Mouse (Mus musculus): ENCODE measurements around the gene Lcn2. TPM values are rescaled to one million over a fixed set of nuclear protein-coding genes. Genes with fewer than 3 reads are reported as not detected.

Lcn2 gene
- polyA plus RNA-seq, 2 experiments: 1.3 to 2.8 TPM

DNA sequence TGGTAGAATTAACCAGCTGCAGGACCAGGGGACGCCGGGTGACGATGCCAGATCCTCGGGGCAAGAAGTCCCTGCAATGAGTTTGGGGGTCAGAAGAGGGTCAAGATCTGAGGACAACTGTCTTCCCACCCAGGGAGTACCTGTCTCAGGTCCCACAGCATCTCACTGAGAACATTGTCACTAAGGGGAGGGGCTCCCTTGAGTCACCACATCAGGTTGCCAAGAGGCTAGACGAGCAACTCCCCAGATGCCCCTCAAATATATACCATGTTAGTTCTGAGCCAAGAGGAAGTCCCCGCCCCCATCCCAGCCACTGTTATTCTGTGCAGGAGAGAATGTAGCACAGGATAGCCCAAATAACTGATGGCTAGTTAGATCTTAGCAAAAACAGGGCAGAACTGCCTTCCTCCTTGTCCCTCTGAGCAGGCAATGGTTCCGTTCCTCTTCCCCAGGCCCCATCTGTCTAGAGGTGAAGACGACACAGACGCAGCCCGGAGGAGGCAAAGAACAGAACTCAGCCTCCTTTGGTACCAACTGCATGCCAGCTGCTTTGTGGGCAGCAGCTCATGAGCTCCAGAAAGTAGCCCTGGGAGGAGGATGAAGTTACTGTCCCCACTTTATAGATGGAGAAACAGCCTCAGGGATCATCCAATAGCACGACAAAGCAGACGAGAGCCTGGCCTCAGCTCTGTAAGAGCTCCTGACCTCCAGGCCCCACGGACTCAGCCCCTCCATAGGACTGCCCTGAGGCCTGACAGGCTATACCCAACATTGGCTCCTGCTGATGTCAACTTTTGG lies 47.0 kb downstream of the Lcn2 start:
- 0 out of 2 replicates have a peak, but pooled peaks cover 2% of the 10 kb centered on the region for H3K4me1 ChIP-seq (ENCODE audit: control insufficient read depth, insufficient read depth, low read length)
- H3K36me3 ChIP-seq (ENCODE audit: control insufficient read depth, insufficient read depth, low read length): peaks cover 51% of the 10 kb centered on the region
- H3K4me2 ChIP-seq (replicated peaks; ENCODE audit: low read depth, low read length, severe bottlenecking): no peak overlapping the region
- H3K4me3 ChIP-seq (replicated peaks; ENCODE audit: low read length): no peak overlapping the region
- no peak overlapping the region for H3K9ac ChIP-seq (ENCODE audit: low read depth, low read length, severe bottlenecking)
- DNase-seq (ENCODE audit: low spot score): no peak
- TF ChIP-seq POLR2A (IDR thresholded peaks at IDR 0.05; ENCODE audit: borderline replicate concordance, extremely low read depth, insufficient read depth, insufficient read length): no peak
- ATAC-seq (ENCODE audit: low FRiP score, low read depth): no peak
- no peaks in the 10 kb centered on the region for H3K27me3 ChIP-seq (ENCODE audit: control insufficient read depth, insufficient read depth, low read length)
- 76% methylated on average over 13 of the region's 13 CpGs for WGBS
- no peak overlapping the region for H3K27ac ChIP-seq (replicated peaks; ENCODE audit: low read depth, low read length)
- no peaks in the 10 kb centered on the region for H3K9me3 ChIP-seq (ENCODE audit: control insufficient read depth, low read length)

- peaks cover 61% of the 10 kb centered on the region for H3K36me3 ChIP-seq (ENCODE audit: control insufficient read depth, insufficient read depth, low read length)
- H3K27me3 ChIP-seq (ENCODE audit: control insufficient read depth, insufficient read depth, low read length): no peaks in the 10 kb centered on the region
- no peak overlapping the region for H3K4me3 ChIP-seq (replicated peaks; ENCODE audit: low read length)
- no peak overlapping the region for H3K4me2 ChIP-seq (replicated peaks; ENCODE audit: low read depth, low read length, severe bottlenecking)
- H3K4me1 ChIP-seq (ENCODE audit: control insufficient read depth, insufficient read depth, low read length): 0 out of 2 replicates have a peak, but pooled peaks cover 2% of the 10 kb centered on the region
- DNase-seq (ENCODE audit: low spot score) (no peak), ATAC-seq (ENCODE audit: low FRiP score, low read depth) (no peak)
- H3K27ac ChIP-seq (replicated peaks; ENCODE audit: low read depth, low read length): no peak overlapping the region
- TF ChIP-seq POLR2A (IDR thresholded peaks at IDR 0.05; ENCODE audit: borderline replicate concordance, extremely low read depth, insufficient read depth, insufficient read length): no peak
- WGBS: 47% methylated on average over 26 of the region's 26 CpGs
- no peak overlapping the region for H3K9ac ChIP-seq (ENCODE audit: low read depth, low read length, severe bottlenecking)
- H3K9me3 ChIP-seq (ENCODE audit: control insufficient read depth, low read length): no peaks in the 10 kb centered on the region
Measured at GRCm38 (mm10) chr2:32339912-32340642, 48.0 kb downstream of the Lcn2 start.

- WGBS: 52% methylated on average over 15 of the region's 15 CpGs
- Histone ChIP-seq H3K4me3 (replicated peaks; ENCODE audit: low read length) (no peak overlapping the region), H3K27ac (replicated peaks; ENCODE audit: low read depth, low read length) (no peak overlapping the region), H3K4me1 (ENCODE audit: control insufficient read depth, insufficient read depth, low read length) (no peaks in the 10 kb centered on the region), H3K4me2 (replicated peaks; ENCODE audit: low read depth, low read length, severe bottlenecking) (no peak overlapping the region), H3K36me3 (ENCODE audit: control insufficient read depth, insufficient read depth, low read length) (peaks cover 90% of the 10 kb centered on the region), H3K27me3 (ENCODE audit: control insufficient read depth, insufficient read depth, low read length) (no peaks in the 10 kb centered on the region), H3K9ac (ENCODE audit: low read depth, low read length, severe bottlenecking) (no peak overlapping the region), H3K9me3 (ENCODE audit: control insufficient read depth, low read length) (no peaks in the 10 kb centered on the region)
- no peak for ATAC-seq (ENCODE audit: low FRiP score, low read depth)
- DNase-seq (ENCODE audit: low spot score): no peak
- TF ChIP-seq POLR2A (IDR thresholded peaks at IDR 0.05; ENCODE audit: borderline replicate concordance, extremely low read depth, insufficient read depth, insufficient read length): no peak
Measured at GRCm38 (mm10) chr2:32335888-32336287, 52.2 kb downstream of the Lcn2 start.

Other genes starting within 250 kb of the Lcn2 start
- gene Prrc2b, start 237.2 kb downstream of the Lcn2 start, polyA plus RNA-seq (2012; rRNA removed): 74.6 and 92.4 TPM in 2 replicates
- 78.2 and 78.3 TPM in 2 replicates for gene Prrc2b, start 237.2 kb downstream of the Lcn2 start, polyA plus RNA-seq (2014; fragmentation: Nextera tagmentation; extraction: Ambion mirVana)
- gene Pomt1, start 151.7 kb downstream of the Lcn2 start, polyA plus RNA-seq (2012; rRNA removed): 36.4 and 45.8 TPM in 2 replicates
- 21.7 and 22.9 TPM in 2 replicates for gene Pomt1, start 151.7 kb downstream of the Lcn2 start, polyA plus RNA-seq (2014; fragmentation: Nextera tagmentation; extraction: Ambion mirVana)
- gene Uck1, start 128.1 kb downstream of the Lcn2 start, polyA plus RNA-seq (2012; rRNA removed): 64.8 and 69.4 TPM in 2 replicates
- 59.9 and 67.8 TPM in 2 replicates for gene Uck1, start 128.1 kb downstream of the Lcn2 start, polyA plus RNA-seq (2014; fragmentation: Nextera tagmentation; extraction: Ambion mirVana)
- 56.4 and 63.1 TPM in 2 replicates for gene Golga2, start 100.9 kb downstream of the Lcn2 start, polyA plus RNA-seq (2012; rRNA removed)
- 32.4 and 33.3 TPM in 2 replicates for gene Golga2, start 100.9 kb downstream of the Lcn2 start, polyA plus RNA-seq (2014; fragmentation: Nextera tagmentation; extraction: Ambion mirVana)
- 272 and 324 TPM in 2 replicates for gene Swi5, start 100.2 kb downstream of the Lcn2 start, polyA plus RNA-seq (2012; rRNA removed)
- gene Swi5, start 100.2 kb downstream of the Lcn2 start, polyA plus RNA-seq (2014; fragmentation: Nextera tagmentation; extraction: Ambion mirVana): 221 and 244 TPM in 2 replicates
- gene Ciz1, start 35.9 kb downstream of the Lcn2 start, polyA plus RNA-seq (2012; rRNA removed): 196 and 266 TPM in 2 replicates
- gene Ciz1, start 35.9 kb downstream of the Lcn2 start, polyA plus RNA-seq (2014; fragmentation: Nextera tagmentation; extraction: Ambion mirVana): 39.5 and 46.5 TPM in 2 replicates
- gene Dnm1, start 34.9 kb downstream of the Lcn2 start, polyA plus RNA-seq (2012; rRNA removed): 318 and 459 TPM in 2 replicates
- gene Dnm1, start 34.9 kb downstream of the Lcn2 start, polyA plus RNA-seq (2014; fragmentation: Nextera tagmentation; extraction: Ambion mirVana): 46.0 and 60.1 TPM in 2 replicates
- gene 1110008P14Rik, start 6.3 kb downstream of the Lcn2 start, polyA plus RNA-seq (2012; rRNA removed): 51.3 and 76.1 TPM in 2 replicates
- 55.3 and 66.9 TPM in 2 replicates for gene 1110008P14Rik, start 6.3 kb downstream of the Lcn2 start, polyA plus RNA-seq (2014; fragmentation: Nextera tagmentation; extraction: Ambion mirVana)
- 29.3 and 30.5 TPM in 2 replicates for gene Ptges2, start 7.6 kb upstream of the Lcn2 start, polyA plus RNA-seq (2012; rRNA removed)
- gene Ptges2, start 7.6 kb upstream of the Lcn2 start, polyA plus RNA-seq (2014; fragmentation: Nextera tagmentation; extraction: Ambion mirVana): 26.5 and 30.3 TPM in 2 replicates
- gene Naif1, start 62.2 kb upstream of the Lcn2 start, polyA plus RNA-seq (2012; rRNA removed): 4.5 and 5.1 TPM in 2 replicates
- 4.2 and 5.4 TPM in 2 replicates for gene Naif1, start 62.2 kb upstream of the Lcn2 start, polyA plus RNA-seq (2014; fragmentation: Nextera tagmentation; extraction: Ambion mirVana)
- 17.4 and 19.2 TPM in 2 replicates for gene Slc25a25, start 63.2 kb upstream of the Lcn2 start, polyA plus RNA-seq (2012; rRNA removed)
- 12.7 and 15.1 TPM in 2 replicates for gene Slc25a25, start 63.2 kb upstream of the Lcn2 start, polyA plus RNA-seq (2014; fragmentation: Nextera tagmentation; extraction: Ambion mirVana)
- gene Fam102a, start 147.1 kb upstream of the Lcn2 start, polyA plus RNA-seq (2012; rRNA removed): 15.3 and 22.8 TPM in 2 replicates
- gene Fam102a, start 147.1 kb upstream of the Lcn2 start, polyA plus RNA-seq (2014; fragmentation: Nextera tagmentation; extraction: Ambion mirVana): 17.2 TPM in 2 replicates
- gene Dpm2, start 182.6 kb upstream of the Lcn2 start, polyA plus RNA-seq (2012; rRNA removed): 146 and 178 TPM in 2 replicates
- gene Dpm2, start 182.6 kb upstream of the Lcn2 start, polyA plus RNA-seq (2014; fragmentation: Nextera tagmentation; extraction: Ambion mirVana): 122 TPM in 2 replicates
- 1.9 and 3.1 TPM in 2 replicates for gene Pip5kl1, start 186.5 kb upstream of the Lcn2 start, polyA plus RNA-seq (2012; rRNA removed)
- gene Pip5kl1, start 186.5 kb upstream of the Lcn2 start, polyA plus RNA-seq (2014; fragmentation: Nextera tagmentation; extraction: Ambion mirVana): 0.43 and 1.3 TPM in 2 replicates
- gene 9430097D07Rik, start 187.4 kb upstream of the Lcn2 start, polyA plus RNA-seq (2012; rRNA removed): 0.09 TPM in 1 of 2 replicates, not detected in the other
- gene 9430097D07Rik, start 187.4 kb upstream of the Lcn2 start, polyA plus RNA-seq (2014; fragmentation: Nextera tagmentation; extraction: Ambion mirVana): 0.17 TPM in 1 of 2 replicates, not detected in the other
- 31.8 and 44.9 TPM in 2 replicates for gene St6galnac4, start 198.8 kb upstream of the Lcn2 start, polyA plus RNA-seq (2012; rRNA removed)
- 33.3 and 33.9 TPM in 2 replicates for gene St6galnac4, start 198.8 kb upstream of the Lcn2 start, polyA plus RNA-seq (2014; fragmentation: Nextera tagmentation; extraction: Ambion mirVana)
- gene St6galnac6, start 211.5 kb upstream of the Lcn2 start, polyA plus RNA-seq (2012; rRNA removed): 39.2 and 52.9 TPM in 2 replicates
- gene St6galnac6, start 211.5 kb upstream of the Lcn2 start, polyA plus RNA-seq (2014; fragmentation: Nextera tagmentation; extraction: Ambion mirVana): 10.7 and 11.7 TPM in 2 replicates
- gene Ak1, start 233.5 kb upstream of the Lcn2 start, polyA plus RNA-seq (2012; rRNA removed): 25.5 and 26.7 TPM in 2 replicates
- gene Ak1, start 233.5 kb upstream of the Lcn2 start, polyA plus RNA-seq (2014; fragmentation: Nextera tagmentation; extraction: Ambion mirVana): 44.1 and 56.2 TPM in 2 replicates

Data from limb, embryonic 14.5 days (tissue).